16 mouse cellular contexts compared by ENCODE assay signal in the genomic region with DNA sequence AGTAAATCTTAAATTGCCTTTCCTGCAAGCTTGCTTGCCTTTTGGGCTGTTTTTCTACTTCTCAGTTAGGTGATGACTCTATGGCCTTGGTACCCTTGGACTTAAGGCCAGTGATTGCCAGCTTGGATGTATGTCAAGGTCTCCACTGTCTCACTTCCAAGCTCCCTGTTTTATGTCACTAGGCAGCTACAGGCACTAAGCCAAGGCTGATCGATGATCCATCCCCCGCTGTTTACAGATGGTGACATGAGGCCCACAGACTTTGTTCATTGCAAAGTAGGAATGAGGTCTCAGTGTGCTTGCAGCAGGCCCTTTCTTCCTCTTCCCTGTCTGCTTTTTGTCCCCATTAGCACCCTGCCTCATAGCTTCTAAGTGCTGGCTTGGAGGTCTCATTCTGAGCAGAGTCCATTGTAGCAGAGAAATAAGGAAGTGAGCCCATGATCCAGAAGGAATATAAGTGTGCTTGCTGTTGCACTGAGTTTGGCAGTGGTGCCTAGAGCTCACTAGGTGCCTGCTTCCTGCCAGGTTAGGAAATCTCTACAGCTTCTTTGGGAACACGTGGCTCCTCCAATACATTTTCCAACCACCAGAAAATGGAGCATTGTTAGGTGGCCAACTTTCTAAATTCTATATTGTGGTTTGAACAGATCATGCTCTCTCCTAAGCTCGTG.
DNase-seq lines count a peak whose midpoint lies in the region; ATAC-seq and TF ChIP-seq lines count a peak whose summit lies in the region.
"Had no signal": no experiment of that assay in that cellular context is flagged by ENCODE, and none has a peak within 500 bp of the region (broad histone marks: within the 10 kb centered on the region; RNA-seq: fewer than 3 reads in every experiment).

No protein-coding gene starts in this region.

- no peaks in the 10 kb centered on the region for H3K9me3 ChIP-seq in liver, postnatal 0 days (ENCODE audit: low read length)
- H3K9me3 ChIP-seq: G1E; midbrain, embryonic 13.5 days had no signal

- peak overlapping the region; percentile 80 for H3K27ac ChIP-seq in liver, postnatal 0 days (ENCODE audit: low read depth)
- H3K27ac ChIP-seq: midbrain, embryonic 13.5 days; stomach, postnatal 0 days had no signal

- peak; percentile 47; the same call in 1 of the 2 replicates for TF ChIP-seq EP300 in liver, postnatal 0 days (IDR thresholded peaks at IDR 0.05; ENCODE audit: low read depth)

- H3K4me3 ChIP-seq in liver, postnatal 0 days (ENCODE audit: low read depth, low read length), result no peak overlapping the region
- H3K4me3 ChIP-seq: midbrain, embryonic 13.5 days had no signal

- 56% methylated on average over 4 of the region's 4 CpGs for WGBS in liver, postnatal 0 days (ENCODE audit: insufficient replicate concordance)

- H3K36me3 ChIP-seq in liver, postnatal 0 days (replicated peaks; ENCODE audit: insufficient read depth, low read length), result no peaks in the 10 kb centered on the region
- H3K36me3 ChIP-seq: G1E; midbrain, embryonic 13.5 days had no signal

- 0 out of 2 replicates have a peak, but pooled peaks cover 2% of the 10 kb centered on the region for H3K27me3 ChIP-seq in liver, postnatal 0 days (ENCODE audit: insufficient read depth, low read length)

- no peaks in the 10 kb centered on the region for H3K4me1 ChIP-seq in liver, postnatal 0 days (ENCODE audit: insufficient read depth)

- no peak overlapping the region for H3K4me2 ChIP-seq in liver, postnatal 0 days (ENCODE audit: low read depth, low read length)
- H3K4me2 ChIP-seq: midbrain, embryonic 13.5 days had no signal

- no peak overlapping the region for H3K9ac ChIP-seq in liver, postnatal 0 days (replicated peaks)
- H3K9ac ChIP-seq: midbrain, embryonic 13.5 days had no signal

- peak; percentile 40 to 54 for DNase-seq in layer of hippocampus, adult 18-20 months (ENCODE audit: low spot score in 2 of 2)
- no peak for DNase-seq in layer of hippocampus, adult 9-10 months (ENCODE audit: low spot score)
- peak; percentile 64 for DNase-seq in adrenal gland, postnatal 10 days
- peak; percentile 72 for DNase-seq in liver, postnatal 0 days
- no peak for DNase-seq in left cerebral cortex, adult 9 months (ENCODE audit: low spot score in 2 of 2)
- no peak for DNase-seq in frontal cortex, postnatal 36 days (ENCODE audit: low spot score in 2 of 2)
- DNase-seq: cerebellum, adult 9-11 months; gastrocnemius, postnatal 10 days; kidney, postnatal 14 days; lung, adult 2 months; lung, postnatal 4 days had no signal

- peak; percentile 55 for ATAC-seq in granulocyte monocyte progenitor cell, adult 5-6 weeks (replicated peaks; ENCODE audit: poor library complexity, severe bottlenecking)
- peak; percentile 90 for ATAC-seq in liver, postnatal 0 days
- ATAC-seq: CD4-positive, CD25-positive, alpha-beta regulatory T cell, adult 4 months; midbrain, embryonic 13.5 days had no signal

- no peak for TF ChIP-seq CTCF in liver, postnatal 0 days (IDR thresholded peaks at IDR 0.05; ENCODE audit: low read depth)

Comparison
In these comparisons a context has a peak if more than half of its experiments do, and no peak if none do; other contexts are left out.
1. DNase-seq: peak in layer of hippocampus, adult 18-20 months (2 of 2), adrenal gland, postnatal 10 days (single experiment) and liver, postnatal 0 days (single experiment); none in layer of hippocampus, adult 9-10 months (single experiment), left cerebral cortex, adult 9 months (0 of 2) and frontal cortex, postnatal 36 days (0 of 2).